Mouse (Mus musculus) Muller cell, postnatal 12 days (primary cell): ENCODE data around the gene Fam19a1.

ENCODE experiments used
- DNase-seq: peaks from one replicate; pipeline ENCODE4 v3.0.0-alpha.2; 2015; ENCODE audit errors: inconsistent ontology term

Gene Fam19a1

GRCm38 (mm10) chr6:96254815-96255214, 141.9 kb downstream of the Fam19a1 start:
- peak; percentile 86 for DNase-seq

- peak; percentile 47 for DNase-seq
These were observed 145.7 kb downstream of the Fam19a1 start for GRCm38 (mm10) chr6:96258651-96259050.

GRCm38 (mm10) chr6:96266456-96266855, 153.5 kb downstream of the Fam19a1 start:
- no peak for DNase-seq

GRCm38 (mm10) chr6:96268788-96269187, 155.8 kb downstream of the Fam19a1 start:
- peak; percentile 87 for DNase-seq

GRCm38 (mm10) chr6:96270436-96270835, 157.5 kb downstream of the Fam19a1 start:
- DNase-seq: no peak

GRCm38 (mm10) chr6:96283731-96284130, 170.8 kb downstream of the Fam19a1 start:
- DNase-seq: no peak

- no peak for DNase-seq
These were observed 171.6 kb downstream of the Fam19a1 start for GRCm38 (mm10) chr6:96284590-96284989.

- no peak for DNase-seq
These were observed 173.3 kb downstream of the Fam19a1 start for GRCm38 (mm10) chr6:96286276-96286675.

- peak; percentile 17 for DNase-seq
These were observed 174.4 kb downstream of the Fam19a1 start for GRCm38 (mm10) chr6:96287377-96287776.

GRCm38 (mm10) chr6:96289672-96290071, 176.7 kb downstream of the Fam19a1 start:
- DNase-seq: no peak

- DNase-seq: no peak
These were observed 234.5 kb downstream of the Fam19a1 start for GRCm38 (mm10) chr6:96347491-96347890.

GRCm38 (mm10) chr6:96349446-96350025, 236.6 kb downstream of the Fam19a1 start:
- DNase-seq: no peak

- no peak for DNase-seq
These were observed 256.6 kb downstream of the Fam19a1 start for GRCm38 (mm10) chr6:96369544-96369943.

- no peak for DNase-seq
These were observed 259.9 kb downstream of the Fam19a1 start for GRCm38 (mm10) chr6:96372848-96373247.

GRCm38 (mm10) chr6:96373274-96373673, 260.3 kb downstream of the Fam19a1 start:
- no peak for DNase-seq

- peak; percentile 40 for DNase-seq
These were observed 263.8 kb downstream of the Fam19a1 start for GRCm38 (mm10) chr6:96376773-96377172.

GRCm38 (mm10) chr6:96379229-96379628, 266.3 kb downstream of the Fam19a1 start:
- peak; percentile 78 for DNase-seq

GRCm38 (mm10) chr6:96384441-96384840, 271.5 kb downstream of the Fam19a1 start:
- DNase-seq: no peak

GRCm38 (mm10) chr6:96418866-96419265, 305.9 kb downstream of the Fam19a1 start:
- no peak for DNase-seq

- no peak for DNase-seq
These were observed 306.9 kb downstream of the Fam19a1 start for GRCm38 (mm10) chr6:96419704-96420382.

GRCm38 (mm10) chr6:96420515-96420914, 307.6 kb downstream of the Fam19a1 start:
- DNase-seq: peak; percentile 12

GRCm38 (mm10) chr6:96429390-96429789, 316.4 kb downstream of the Fam19a1 start:
- no peak for DNase-seq

GRCm38 (mm10) chr6:96432397-96432796, 319.4 kb downstream of the Fam19a1 start:
- DNase-seq: no peak
